Mouse (Mus musculus) T-helper 17 cell (primary cell): Measurements from ENCODE around the gene Msrb2.

Experiments used
- in situ Hi-C, 2 experiments: fragments of 300-600 bp; cut with MboI, MseI; formaldehyde crosslinking; loops; 1 replicate in 1 of 2; 2 replicates in 1 of 2; pipeline ENCODE4 v1.15.1; 2025; ENCODE audit warnings: high pct_unique_total_duplicates in 2 of 2

Msrb2 gene

DNA sequence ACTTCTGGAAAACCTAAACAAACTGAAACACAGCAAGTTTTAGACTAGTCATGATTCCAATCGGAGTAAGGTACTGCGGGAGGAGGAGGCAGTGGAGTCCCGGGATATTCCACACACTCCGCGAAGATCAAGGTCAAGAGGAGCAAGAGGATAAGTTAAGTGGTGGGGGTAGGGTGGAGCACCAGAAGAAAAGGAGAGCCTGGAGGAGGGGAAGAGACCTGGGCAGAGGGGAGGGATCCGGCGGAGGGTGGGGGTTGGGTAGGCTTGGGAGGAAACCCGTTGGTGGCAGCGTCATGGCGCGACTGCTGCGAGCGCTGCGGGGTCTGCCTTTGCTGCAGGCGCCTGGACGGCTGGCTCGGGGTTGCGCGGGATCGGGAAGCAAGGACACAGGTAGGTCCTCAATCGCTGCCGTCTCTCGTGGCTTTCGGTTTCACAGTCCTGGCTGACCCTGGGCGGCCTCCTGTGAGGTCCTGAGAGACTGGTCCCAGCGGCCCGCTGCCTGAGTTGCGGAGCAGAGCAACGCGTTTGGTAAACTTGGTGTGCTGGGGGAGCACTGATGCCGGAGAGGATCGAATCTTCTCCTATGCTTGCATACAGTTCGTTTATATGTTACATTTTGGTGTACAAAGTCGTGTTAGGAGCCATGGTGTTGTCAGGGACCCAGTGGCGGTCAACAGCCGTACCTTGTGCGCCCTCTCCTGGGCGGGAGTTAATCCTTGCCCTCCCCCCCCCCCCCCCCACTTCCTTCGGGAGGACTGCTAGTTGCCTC lies at the start of gene Msrb2:
TSS of gene Msrb2 (plus strand) at position 51 of the 769 bp plus-strand sequence.
- in situ Hi-C loops = no loop called here

DNA sequence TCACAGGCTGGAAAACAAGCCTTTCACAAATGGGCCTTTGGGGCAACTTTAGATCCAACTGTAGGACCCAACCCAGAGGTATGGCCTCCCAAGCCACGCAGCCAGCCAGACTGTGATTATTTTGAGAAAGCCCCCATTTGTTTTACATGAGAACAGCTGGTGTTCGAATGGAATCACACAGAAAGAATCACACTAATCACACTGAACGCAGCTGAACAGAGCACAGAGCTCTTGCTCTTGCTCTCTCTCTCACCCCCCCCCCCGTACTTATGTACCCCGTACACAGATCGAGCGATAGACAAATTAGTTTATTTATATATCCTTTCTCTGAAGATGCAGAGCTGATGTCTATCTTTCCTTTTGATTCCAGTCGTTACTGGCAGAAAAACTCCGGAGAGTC lies 48.8 kb upstream of the Msrb2 start:
- in situ Hi-C loops = no loop called here

DNA sequence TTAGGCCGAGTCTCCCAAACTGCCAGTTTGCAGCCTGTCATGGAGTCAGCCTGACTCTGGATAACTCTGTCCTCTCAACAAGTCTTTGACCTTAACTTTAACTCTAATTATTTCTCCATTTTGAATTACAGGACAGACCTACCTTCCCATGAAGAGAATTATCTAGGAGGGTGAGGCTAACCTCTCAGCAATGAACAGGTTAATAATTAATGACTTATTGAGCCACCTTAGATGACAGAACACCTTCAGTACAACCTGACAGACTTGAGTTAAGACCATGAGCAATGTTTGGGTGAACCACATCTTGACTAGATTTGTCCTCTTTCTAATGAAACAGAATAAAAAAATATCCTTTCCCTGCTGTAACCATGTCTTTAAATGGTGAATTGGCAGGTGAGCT lies 44.9 kb upstream of the Msrb2 start:
- in situ Hi-C loops = no loop called here

DNA sequence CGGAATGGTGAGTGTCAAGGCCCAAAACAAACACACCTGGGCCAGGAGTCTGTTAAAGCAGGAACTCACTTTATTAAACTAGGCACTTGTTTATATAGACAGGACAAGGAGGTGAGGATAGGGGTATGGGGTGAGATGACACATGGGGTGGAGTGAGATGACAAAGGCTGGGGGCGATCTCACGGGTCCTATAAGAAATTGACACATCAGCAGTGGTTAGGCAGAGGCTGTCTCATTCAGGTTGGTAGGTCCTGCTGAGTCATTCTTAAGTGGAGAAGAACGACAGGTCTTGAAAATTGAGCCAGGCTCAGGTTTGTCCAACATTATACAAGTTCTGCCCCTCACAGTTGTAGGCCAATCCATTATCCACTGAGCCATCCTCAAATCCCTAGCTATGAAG lies 43.4 kb upstream of the Msrb2 start:
- in situ Hi-C loops = no loop called here

DNA sequence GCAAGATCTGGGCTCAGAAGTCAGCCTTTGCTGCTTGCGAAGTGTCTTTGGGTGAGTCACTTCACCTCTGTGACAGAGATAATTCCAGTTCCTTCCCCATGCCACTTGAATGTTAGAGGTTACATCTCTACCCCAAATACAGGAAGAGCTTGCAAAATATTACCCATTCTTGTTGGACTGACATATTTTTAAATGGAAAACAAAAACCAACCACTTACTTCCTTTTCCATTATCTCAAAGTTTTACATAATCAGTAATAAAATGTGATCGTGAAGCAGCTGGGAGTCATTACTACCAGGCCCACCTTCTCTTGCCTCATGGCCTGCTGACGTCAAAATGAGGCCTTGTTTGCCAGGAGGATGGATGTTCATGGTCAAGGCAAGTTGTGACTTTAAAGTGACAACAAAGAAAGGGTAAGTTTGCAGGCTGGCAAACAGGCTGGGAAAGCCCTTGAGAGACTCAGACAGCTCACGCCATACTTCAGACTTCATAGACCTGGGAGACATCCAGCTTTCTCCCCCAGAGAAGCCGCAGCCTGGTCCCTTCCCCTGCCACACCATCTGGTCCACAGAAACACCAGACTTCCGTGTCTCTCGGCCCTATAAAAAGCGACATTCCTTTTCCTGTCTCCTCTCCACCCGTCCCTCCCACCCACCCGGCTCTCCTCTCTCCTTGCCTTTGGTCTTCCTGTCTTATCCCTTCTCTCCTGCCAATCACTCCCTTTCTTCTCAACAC lies 27.2 kb upstream of the Msrb2 start:
- in situ Hi-C loops = no loop called here

DNA sequence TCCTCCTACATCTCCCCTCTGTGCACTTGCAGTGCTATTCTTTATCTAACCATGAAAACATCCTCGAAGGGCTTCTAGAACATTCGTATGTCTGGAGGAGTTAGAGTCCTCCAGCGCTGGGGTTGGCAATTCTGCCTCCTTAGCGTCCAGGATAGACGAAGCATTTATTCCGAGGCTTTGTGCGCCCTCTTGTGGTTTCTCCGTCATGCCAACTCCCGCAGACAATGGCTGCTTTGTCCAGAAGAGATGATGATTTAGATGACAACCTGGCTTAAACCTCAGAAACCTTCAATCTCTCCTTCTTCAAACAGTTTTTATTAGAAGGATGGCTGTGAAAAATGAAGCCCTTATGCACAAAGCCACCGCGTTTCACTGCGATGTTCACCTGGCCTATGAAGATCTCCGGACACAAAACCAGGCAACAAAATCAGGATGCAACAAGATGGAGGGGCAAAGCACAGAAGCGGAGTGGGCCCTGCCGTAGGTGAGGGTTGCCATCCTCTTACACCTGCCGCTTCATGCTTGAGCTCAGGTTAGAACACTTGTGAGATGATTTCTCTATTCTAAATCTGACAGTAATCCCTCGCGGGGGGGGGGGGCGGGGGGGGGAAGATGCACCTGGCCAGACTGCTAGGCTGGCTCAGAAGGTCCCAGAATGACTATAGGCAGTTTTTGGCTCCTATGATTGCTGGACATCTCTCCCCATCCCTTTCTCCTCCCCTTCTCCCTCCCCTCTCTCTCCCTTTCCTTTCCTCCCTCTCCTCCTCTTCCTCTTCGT lies 26.4 kb upstream of the Msrb2 start:
- in situ Hi-C loops = loop anchor here (5.0 kb wide), 2 partner anchors 98 to 103 kb away; no protein-coding TSS in a partner anchor

DNA sequence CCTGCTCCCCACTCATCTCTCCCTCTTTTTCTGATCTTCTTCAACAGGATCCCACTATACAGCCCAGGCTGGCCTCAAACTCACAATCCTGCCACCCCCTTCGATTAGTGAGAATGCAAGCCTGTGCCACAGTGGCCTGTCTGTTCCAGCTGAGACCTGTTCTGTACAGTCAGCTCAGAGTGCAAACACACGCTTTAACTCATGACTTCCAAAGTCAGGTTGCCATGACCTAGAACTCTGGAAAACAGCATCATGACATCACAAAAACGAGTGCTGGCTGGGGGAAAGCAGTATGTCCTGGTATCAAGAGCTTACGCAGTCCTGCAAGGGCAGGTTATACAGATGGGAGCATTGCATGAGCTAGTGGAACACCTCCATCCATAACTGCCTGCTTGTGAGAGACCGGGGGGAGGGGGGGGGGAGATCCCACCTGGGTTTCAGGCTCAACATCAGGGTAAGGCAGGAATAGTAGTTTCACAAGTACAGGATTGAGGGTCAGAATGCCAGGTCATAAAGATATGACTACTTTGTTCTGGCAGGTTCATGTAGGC lies 25.8 kb upstream of the Msrb2 start:
- in situ Hi-C loops = loop anchor here (5.0 kb wide), 2 partner anchors 98 to 103 kb away; no protein-coding TSS in a partner anchor

DNA sequence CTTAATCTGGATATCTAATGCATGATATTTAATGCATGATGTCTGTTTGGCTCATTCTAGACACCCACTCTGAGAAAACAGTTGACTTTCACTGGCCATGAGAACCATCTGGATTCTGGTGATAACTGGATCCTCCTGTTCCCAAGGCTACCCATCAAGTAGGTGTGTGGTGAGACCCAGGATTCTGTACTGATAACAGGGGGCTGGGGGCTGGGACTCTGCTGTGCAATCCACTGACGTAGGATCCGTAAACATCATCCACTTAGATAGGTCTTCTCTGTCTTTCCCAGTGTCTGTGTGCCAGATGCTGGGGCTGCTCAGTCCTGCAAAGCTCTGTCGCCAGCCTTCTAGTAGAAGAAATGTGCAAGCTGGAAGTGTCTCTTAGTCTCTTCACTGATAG lies 22.8 kb upstream of the Msrb2 start:
- in situ Hi-C loops = loop anchor here (5.0 kb wide), 2 partner anchors 101 to 106 kb away; no protein-coding TSS in a partner anchor

DNA sequence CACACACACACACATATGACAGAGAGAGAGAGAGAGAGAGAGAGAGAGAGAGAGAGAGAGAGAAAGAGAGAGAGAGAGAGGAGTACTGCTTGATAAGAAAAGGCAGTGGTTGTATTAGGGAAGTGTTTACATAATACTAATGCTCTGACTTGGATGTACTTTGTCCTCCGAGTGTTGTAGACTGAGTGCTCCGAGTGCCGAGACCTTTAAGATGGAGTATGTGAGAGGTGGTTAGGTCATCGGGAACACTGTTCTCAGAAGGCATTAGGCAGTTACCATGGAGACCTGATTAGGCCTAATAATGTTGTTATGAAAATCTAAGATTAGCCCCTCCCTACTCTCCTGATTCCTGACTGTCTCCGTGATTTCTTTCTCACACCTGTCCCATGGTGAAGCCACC lies 21.1 kb upstream of the Msrb2 start:
- in situ Hi-C loops = loop anchor here in 1 of 2 experiments (5.0 kb wide), 1 partner anchor 478 kb away; no protein-coding TSS in a partner anchor

DNA sequence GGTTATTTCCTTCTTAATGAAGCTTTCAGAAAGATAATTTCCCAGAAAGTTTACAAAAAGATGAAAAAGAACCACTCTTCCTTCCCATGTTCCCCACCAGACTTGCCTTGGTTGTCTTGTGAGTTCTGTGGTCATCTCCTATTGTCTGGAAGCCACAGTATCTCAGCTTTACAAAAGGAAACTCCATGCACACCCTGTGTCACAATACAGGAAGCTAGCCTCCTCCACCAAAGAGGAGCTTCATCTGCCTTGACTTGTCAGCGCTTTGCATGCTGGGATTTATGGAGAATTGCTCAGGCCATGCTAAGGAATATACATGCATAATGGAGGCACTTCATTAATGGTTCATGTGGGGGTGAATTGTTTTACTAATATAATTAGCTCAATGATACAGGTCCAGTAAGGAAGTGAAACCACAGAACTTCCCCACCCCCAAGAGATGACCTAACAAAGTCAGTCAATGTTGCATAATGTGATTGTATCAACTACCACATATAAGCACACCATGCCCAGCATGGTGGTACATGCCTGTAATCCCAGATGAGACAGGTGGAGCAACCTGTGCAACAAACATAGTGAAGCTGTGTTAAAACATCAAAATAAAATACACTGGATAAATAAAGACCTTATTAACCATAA lies 19.5 kb upstream of the Msrb2 start:
- in situ Hi-C loops = loop anchor here in 1 of 2 experiments (5.0 kb wide), 1 partner anchor 479 kb away; no protein-coding TSS in a partner anchor

DNA sequence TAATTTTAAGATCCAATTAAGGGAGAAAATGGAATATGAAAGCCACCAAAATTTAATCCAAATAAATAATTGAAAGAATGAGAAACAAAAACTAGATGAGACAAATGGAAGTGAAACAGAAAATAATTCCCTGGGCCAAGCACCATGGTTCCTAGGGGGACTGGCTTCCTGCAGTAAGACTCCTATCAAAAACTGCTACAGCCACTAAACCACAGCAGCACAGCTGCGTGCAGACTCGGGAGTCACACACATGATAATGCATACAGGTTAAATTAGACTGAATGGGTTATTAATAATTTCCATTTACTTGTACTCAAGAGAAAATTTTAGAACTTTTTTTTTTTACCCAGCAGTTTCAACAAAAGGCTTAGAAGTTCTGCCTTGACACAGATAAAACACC lies 18.1 kb upstream of the Msrb2 start:
- in situ Hi-C loops = loop anchor here in 1 of 2 experiments (5.0 kb wide), 1 partner anchor 481 kb away; no protein-coding TSS in a partner anchor

DNA sequence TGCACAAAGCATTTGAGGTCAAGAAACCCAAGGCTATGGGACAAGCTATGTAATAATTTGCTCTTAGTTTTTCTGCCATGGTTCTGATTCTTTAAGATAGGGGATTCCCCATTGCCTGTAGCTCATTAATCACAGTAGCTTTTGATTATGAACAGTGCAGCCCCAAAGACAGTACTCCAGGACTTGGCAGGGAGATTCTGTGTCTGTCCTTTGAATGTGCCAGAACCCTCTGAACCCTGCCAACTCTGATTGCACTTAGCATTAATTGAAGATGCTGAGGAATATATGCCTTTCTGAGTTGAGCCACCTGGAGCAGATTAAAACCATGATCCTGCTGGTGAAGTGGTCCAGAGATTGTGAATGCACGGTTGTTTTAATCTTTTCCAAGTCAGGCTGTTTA lies 8.4 kb upstream of the Msrb2 start:
- in situ Hi-C loops = no loop called here

DNA sequence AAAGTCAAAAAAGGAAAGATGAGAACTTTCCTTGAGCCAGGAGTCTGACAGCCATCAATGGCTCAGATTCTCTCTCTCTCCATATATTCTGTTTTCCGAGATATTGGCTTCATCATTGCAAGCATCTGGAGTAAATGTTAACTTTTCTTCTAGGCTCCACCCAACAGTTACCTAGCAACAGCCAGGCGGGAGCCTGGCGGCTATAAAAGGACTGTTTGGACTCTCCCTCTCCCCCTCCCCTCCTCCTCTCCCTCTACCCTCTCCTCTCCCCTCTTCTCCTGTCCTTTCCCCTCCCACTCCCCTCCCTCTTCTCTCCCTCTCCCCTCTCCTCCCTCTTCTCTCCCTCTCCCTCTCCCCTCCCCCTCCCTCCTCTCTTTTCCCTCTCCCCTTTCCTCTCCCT lies 4.8 kb upstream of the Msrb2 start:
- in situ Hi-C loops = no loop called here

DNA sequence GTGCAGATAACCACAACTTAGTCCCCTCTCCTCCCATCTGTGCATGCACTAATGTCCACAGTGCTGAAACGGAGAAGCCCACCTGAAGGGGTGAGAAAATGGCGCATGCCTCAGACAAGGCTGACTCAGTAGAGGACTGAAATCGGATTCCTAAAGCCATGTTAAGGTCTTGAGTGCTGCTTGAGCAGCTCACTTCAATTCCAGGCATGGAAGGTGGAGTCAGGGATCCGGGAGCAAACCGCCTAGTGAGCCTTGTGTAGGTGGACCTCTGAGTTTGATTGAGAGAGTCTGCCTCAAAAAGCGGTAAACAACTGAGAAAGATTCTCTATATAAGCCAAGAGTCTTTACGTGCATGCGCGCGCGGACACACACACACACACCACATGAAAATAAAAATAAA lies 4.1 kb upstream of the Msrb2 start:
- in situ Hi-C loops = no loop called here

DNA sequence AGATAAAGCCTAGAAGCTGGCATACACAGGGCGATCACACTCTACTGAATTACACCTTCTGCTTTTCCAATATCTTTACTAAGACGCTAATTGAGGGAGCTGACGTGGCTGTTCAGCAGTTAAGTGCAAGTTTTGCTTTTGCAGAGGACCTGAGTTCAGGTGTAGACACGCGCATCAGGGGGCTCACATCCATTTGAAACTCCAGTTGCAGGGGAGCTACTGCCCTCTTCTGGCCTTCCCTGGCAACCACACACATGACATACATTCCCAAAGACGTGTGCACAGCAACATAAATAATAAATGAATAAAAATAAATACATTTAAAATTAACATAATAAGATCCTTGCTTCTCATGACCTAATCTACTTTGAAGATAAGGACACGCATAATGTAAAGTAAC lies 2.5 kb downstream of the Msrb2 start:
- in situ Hi-C loops = no loop called here

DNA sequence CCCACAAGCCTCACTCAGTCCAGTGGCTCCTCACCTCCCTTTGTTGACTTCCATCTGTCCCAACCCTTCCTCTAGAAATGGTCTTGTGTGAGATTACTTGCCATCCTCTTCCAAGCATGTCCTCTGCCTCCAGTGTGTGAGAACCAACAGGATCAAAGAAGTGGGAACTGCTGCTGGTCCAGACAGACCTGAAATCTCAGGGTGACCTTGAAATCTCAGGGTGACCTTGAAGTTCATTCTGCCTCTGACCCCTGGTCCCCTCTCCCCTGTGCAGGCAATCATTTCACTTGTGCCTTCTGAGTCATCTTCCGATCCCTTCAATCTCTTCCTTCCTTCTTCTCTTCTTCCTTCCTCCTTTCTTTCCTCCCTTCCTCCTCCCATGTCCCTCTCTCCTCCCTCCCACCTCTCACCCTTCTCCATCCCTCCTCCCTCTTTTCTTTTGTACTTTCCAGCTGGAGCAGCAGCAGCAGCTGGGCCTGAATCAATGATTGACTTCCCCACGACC lies 9.3 kb downstream of the Msrb2 start:
- in situ Hi-C loops = no loop called here

DNA sequence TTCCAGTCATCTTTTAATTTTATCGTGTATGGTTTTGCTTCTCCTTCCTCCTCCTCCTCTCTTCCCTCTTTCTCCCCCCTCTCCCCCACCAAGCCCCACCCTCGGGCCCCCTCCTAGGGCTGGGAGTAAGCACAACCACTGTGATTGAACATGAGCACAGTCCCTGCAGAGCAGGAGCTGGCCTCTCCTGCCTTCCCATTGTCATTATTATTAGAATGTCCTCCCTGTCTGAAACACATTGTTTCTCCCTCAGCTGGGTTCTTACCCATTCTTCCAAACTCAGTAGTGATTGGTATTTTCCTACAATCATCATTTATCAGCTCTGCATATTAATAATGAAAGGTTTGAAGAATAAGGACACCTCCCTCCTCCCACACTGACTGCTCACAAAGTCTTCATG lies 9.7 kb downstream of the Msrb2 start:
- in situ Hi-C loops = no loop called here

DNA sequence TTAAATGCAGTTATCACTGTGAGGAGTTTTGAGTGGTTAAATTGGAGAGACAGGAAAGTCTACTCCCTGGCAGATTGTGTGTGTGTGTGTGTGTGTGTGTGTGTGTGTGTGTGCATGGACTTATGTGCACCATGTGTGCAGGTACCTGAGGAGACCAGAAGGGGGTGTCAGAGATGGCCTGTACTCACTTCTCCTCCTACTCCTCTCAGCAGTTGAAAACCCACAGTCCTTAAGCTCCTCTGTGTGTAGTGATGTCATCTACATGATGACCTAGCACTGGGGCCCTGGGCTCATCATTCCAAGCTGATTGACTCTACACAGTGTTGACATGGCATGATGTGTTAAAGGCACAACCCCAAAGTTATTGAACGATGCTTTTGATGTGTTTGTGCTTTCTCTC lies 11.0 kb downstream of the Msrb2 start:
- in situ Hi-C loops = no loop called here

DNA sequence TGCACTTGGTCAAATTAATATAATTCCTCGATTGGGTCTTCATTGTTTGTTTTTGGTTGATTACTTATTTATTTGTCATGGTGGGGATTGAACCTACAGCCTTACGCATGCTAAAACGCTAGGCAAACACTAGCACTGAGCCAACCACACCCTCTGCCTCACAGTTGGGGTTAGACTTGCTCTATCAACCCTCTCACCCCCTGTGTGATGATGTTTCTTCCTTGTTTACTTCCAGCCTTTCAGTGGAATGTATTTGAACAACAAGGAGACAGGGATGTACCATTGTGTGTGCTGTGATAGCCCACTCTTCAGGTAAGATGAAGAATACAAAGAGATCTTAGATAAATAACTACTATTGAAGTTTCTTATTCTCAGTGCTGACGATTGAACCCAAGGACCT lies 11.8 kb downstream of the Msrb2 start:
- in situ Hi-C loops = no loop called here

DNA sequence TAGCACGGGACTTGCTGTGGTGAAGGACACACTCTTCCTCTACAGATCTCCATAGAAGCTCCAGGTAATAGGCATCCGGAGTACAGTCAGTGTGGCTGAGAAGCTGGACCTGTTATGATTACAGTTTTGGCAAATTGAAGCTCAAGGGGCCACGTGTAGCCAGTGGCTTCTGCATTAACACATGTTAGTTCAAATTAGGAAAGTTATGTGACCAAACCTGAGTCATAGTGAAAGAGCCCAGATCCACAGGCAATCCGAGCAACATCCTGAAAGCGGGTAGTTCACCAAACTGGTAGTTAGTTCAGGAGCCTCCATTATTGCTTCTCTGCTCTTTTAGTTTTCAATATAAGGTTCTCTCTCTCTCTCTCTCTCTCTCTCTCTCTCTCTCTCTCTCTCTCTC lies 14.5 kb downstream of the Msrb2 start:
- in situ Hi-C loops = no loop called here
